Mouse (Mus musculus): ENCODE measurements around the gene Gm49403. TPM values are rescaled to one million over a fixed set of nuclear protein-coding genes. Genes with fewer than 3 reads are reported as not detected.

The Gm49403 gene
- polyA plus RNA-seq, 1 experiment from 2014 or later = not detected

GRCm38 (mm10) chr19:8872266-8872840 is 11.4 kb upstream of the Gm49403 start:
- Histone ChIP-seq H3K9ac (peak overlapping the region; percentile 96), H3K27ac (replicated peaks) (0 out of 2 replicates have a peak overlapping the region, but pooled peaks have one; percentile 85), H3K4me2 (replicated peaks) (peak overlapping the region; percentile 83), H3K4me1 (peaks cover 9% of the 10 kb centered on the region), H3K27me3 (no peaks in the 10 kb centered on the region), H3K4me3 (replicated peaks) (peak overlapping the region; percentile 94), H3K9me3 (replicated peaks) (no peaks in the 10 kb centered on the region), H3K36me3 (peaks cover 40% of the 10 kb centered on the region)
- WGBS = 64% methylated on average over 10 of the region's 10 CpGs
- ATAC-seq (ENCODE audit: insufficient number of reproducible peaks, low FRiP score, low TSS enrichment, low read depth) = no peak

GRCm38 (mm10) chr19:8875031-8875430 is 8.7 kb upstream of the Gm49403 start:
- H3K36me3 ChIP-seq = peaks cover 45% of the 10 kb centered on the region

GRCm38 (mm10) chr19:8880311-8881033 is 3.3 kb upstream of the Gm49403 start, which contains the start of gene Uqcc3:
Gene Uqcc3 (minus strand): TSS chr19:8880923.
- peak; percentile 96 for ATAC-seq (ENCODE audit: insufficient number of reproducible peaks, low FRiP score, low TSS enrichment, low read depth)
- under 1% methylated on average over 42 of the region's 42 CpGs for WGBS
- Histone ChIP-seq H3K4me1 (peaks cover 15% of the 10 kb centered on the region), H3K9me3 (replicated peaks) (no peaks in the 10 kb centered on the region), H3K27me3 (no peaks in the 10 kb centered on the region), H3K36me3 (peaks cover 19% of the 10 kb centered on the region), H3K4me3 (replicated peaks) (peak within 1 kb of the TSS; percentile 76), H3K9ac (peak within 1 kb of the TSS; percentile 86), H3K4me2 (replicated peaks) (peak within 1 kb of the TSS; percentile 76), H3K27ac (replicated peaks) (peak within 1 kb of the TSS; percentile 90)

More at GRCm38 (mm10) chr19:8875031-8875430, 8.7 kb upstream of the Gm49403 start:
- no peak overlapping the region for H3K4me2 ChIP-seq (replicated peaks)
- ATAC-seq (ENCODE audit: insufficient number of reproducible peaks, low FRiP score, low TSS enrichment, low read depth) = no peak
- peaks cover 17% of the 10 kb centered on the region for H3K4me1 ChIP-seq
- no peak overlapping the region for H3K4me3 ChIP-seq (replicated peaks)
- H3K9me3 ChIP-seq (replicated peaks) = no peaks in the 10 kb centered on the region
- 95% methylated on average over 7 of the region's 7 CpGs for WGBS
- no peak overlapping the region for H3K27ac ChIP-seq (replicated peaks)
- no peaks in the 10 kb centered on the region for H3K27me3 ChIP-seq
- no peak overlapping the region for H3K9ac ChIP-seq

GRCm38 (mm10) chr19:8881034-8881392 is 2.7 kb upstream of the Gm49403 start:
- no peak for ATAC-seq (ENCODE audit: insufficient number of reproducible peaks, low FRiP score, low TSS enrichment, low read depth)
- WGBS = 9% methylated on average over 3 of the region's 3 CpGs
- Histone ChIP-seq H3K4me3 (replicated peaks) (peak overlapping the region; percentile 76), H3K4me2 (replicated peaks) (peak overlapping the region; percentile 76), H3K9ac (peak overlapping the region; percentile 86), H3K27ac (replicated peaks) (peak overlapping the region; percentile 90; the same call in 1 of the 2 replicates), H3K27me3 (no peaks in the 10 kb centered on the region), H3K9me3 (replicated peaks) (no peaks in the 10 kb centered on the region), H3K36me3 (peaks cover 14% of the 10 kb centered on the region), H3K4me1 (peaks cover 15% of the 10 kb centered on the region)

GRCm38 (mm10) chr19:8886916-8887584 is 3.3 kb downstream of the Gm49403 start:
- H3K36me3 ChIP-seq = peaks cover 15% of the 10 kb centered on the region
- no peak overlapping the region for H3K4me3 ChIP-seq (replicated peaks)
- H3K27ac ChIP-seq (replicated peaks) = peak overlapping the region; percentile 88
- peaks cover 18% of the 10 kb centered on the region for H3K4me1 ChIP-seq
- H3K27me3 ChIP-seq = no peaks in the 10 kb centered on the region
- whole genome bisulfite sequencing = 44% methylated on average over 1 of the region's 1 CpGs
- no peaks in the 10 kb centered on the region for H3K9me3 ChIP-seq (replicated peaks)
- H3K9ac ChIP-seq = no peak overlapping the region; the same call in 1 of the 2 replicates
- H3K4me2 ChIP-seq (replicated peaks) = peak overlapping the region; percentile 70; the same call in 1 of the 2 replicates
- no peak for ATAC-seq (ENCODE audit: insufficient number of reproducible peaks, low FRiP score, low TSS enrichment, low read depth)

- H3K9ac ChIP-seq = peak overlapping the region; percentile 89
- H3K27me3 ChIP-seq = no peaks in the 10 kb centered on the region
- H3K4me2 ChIP-seq (replicated peaks) = peak overlapping the region; percentile 70
- no peaks in the 10 kb centered on the region for H3K9me3 ChIP-seq (replicated peaks)
- WGBS = 13% methylated on average over 19 of the region's 19 CpGs
- H3K36me3 ChIP-seq = peaks cover 15% of the 10 kb centered on the region
- H3K4me1 ChIP-seq = peaks cover 18% of the 10 kb centered on the region
- H3K27ac ChIP-seq (replicated peaks) = peak overlapping the region; percentile 88
- no peak for ATAC-seq (ENCODE audit: insufficient number of reproducible peaks, low FRiP score, low TSS enrichment, low read depth)
- H3K4me3 ChIP-seq (replicated peaks) = peak overlapping the region; percentile 70
Measured at GRCm38 (mm10) chr19:8887585-8888463, 4.1 kb downstream of the Gm49403 start.

- Histone ChIP-seq H3K4me3 (replicated peaks) (peak within 1 kb of the TSS; percentile 70), H3K36me3 (peaks cover 15% of the 10 kb centered on the region), H3K9me3 (replicated peaks) (no peaks in the 10 kb centered on the region), H3K9ac (peak within 1 kb of the TSS; percentile 89), H3K4me2 (replicated peaks) (peak within 1 kb of the TSS; percentile 70), H3K4me1 (peaks cover 22% of the 10 kb centered on the region), H3K27me3 (no peaks in the 10 kb centered on the region), H3K27ac (replicated peaks) (peak within 1 kb of the TSS; percentile 88)
- under 1% methylated on average over 58 of the region's 58 CpGs for WGBS
- ATAC-seq (ENCODE audit: insufficient number of reproducible peaks, low FRiP score, low TSS enrichment, low read depth) = peak; percentile 93
Measured at GRCm38 (mm10) chr19:8888511-8889385, 5.0 kb downstream of the Gm49403 start, which contains the start of the genes 1810009A15Rik and Gm49416. Gene 1810009A15Rik (plus strand): TSS chr19:8888853. Gene Gm49416 (plus strand): TSS chr19:8888926.

- H3K27me3 ChIP-seq = no peaks in the 10 kb centered on the region
- peak within 1 kb of the TSS; percentile 72 for H3K4me2 ChIP-seq (replicated peaks)
- peak; percentile 40 for ATAC-seq (ENCODE audit: insufficient number of reproducible peaks, low FRiP score, low TSS enrichment, low read depth)
- peak within 1 kb of the TSS; percentile 88 for H3K4me3 ChIP-seq (replicated peaks)
- no peaks in the 10 kb centered on the region for H3K9me3 ChIP-seq (replicated peaks)
- H3K9ac ChIP-seq = peak within 1 kb of the TSS; percentile 89
- peak within 1 kb of the TSS; percentile 90 for H3K27ac ChIP-seq (replicated peaks)
- WGBS = 2% methylated on average over 54 of the region's 54 CpGs
- H3K4me1 ChIP-seq = peaks cover 35% of the 10 kb centered on the region
- peaks cover 37% of the 10 kb centered on the region for H3K36me3 ChIP-seq
Measured at GRCm38 (mm10) chr19:8892829-8893766, 9.4 kb downstream of the Gm49403 start, which contains the start of gene Ints5. Gene Ints5 (plus strand): TSS chr19:8893005.

GRCm38 (mm10) chr19:8895397-8895960 is 11.7 kb downstream of the Gm49403 start:
- no peak for ATAC-seq (ENCODE audit: insufficient number of reproducible peaks, low FRiP score, low TSS enrichment, low read depth)
- WGBS = 88% methylated on average over 9 of the region's 9 CpGs
- Histone ChIP-seq H3K27me3 (no peaks in the 10 kb centered on the region), H3K9me3 (replicated peaks) (no peaks in the 10 kb centered on the region), H3K36me3 (peaks cover 33% of the 10 kb centered on the region), H3K4me3 (replicated peaks) (no peak overlapping the region), H3K4me1 (peaks cover 38% of the 10 kb centered on the region), H3K9ac (no peak overlapping the region), H3K27ac (replicated peaks) (no peak overlapping the region), H3K4me2 (replicated peaks) (no peak overlapping the region)

Measured in embryonic facial prominence, embryonic 15.5 days (tissue).